Mouse (Mus musculus): ENCODE results near the gene Ift140.

DNA sequence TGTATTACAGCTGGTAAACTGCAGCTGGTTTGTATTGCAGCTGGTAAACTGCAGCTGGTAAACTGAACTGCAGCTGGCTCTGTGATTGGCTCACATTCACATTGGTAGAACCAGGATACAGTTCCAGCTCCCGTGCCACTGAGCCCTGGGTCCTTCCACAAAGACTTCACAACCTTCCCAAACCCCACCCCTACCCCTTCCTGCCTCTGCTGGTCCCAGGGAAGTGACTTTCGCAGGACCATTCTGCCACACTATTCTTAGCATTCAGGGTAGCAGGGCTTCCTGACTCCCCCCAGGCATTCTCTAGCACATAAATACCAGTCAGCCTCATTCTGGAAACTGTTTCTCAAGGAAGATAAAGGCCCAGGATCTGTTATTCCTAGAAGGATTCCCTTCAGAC lies 52.8 kb downstream of the Ift140 start:
- TF ChIP-seq CTCF (IDR thresholded peaks at IDR 0.05; ENCODE audit: borderline replicate concordance, extremely low read depth, insufficient read depth, insufficient read length): no peak
- no peak for TF ChIP-seq POLR2A (IDR thresholded peaks at IDR 0.05; ENCODE audit: borderline replicate concordance, extremely low read depth, insufficient read depth, insufficient read length, poor library complexity, severe bottlenecking)
